Mouse (Mus musculus): ENCODE data around the gene Mob1a.

- TF ChIP-seq CTCF (IDR thresholded peaks at IDR 0.05): no peak
- TF ChIP-seq POLR2A (IDR thresholded peaks at IDR 0.05; ENCODE audit: insufficient read depth, low read depth, low read length): no peak
- TF ChIP-seq EP300 (IDR thresholded peaks at IDR 0.05; ENCODE audit: insufficient read depth, low read depth, low read length): no peak
These were observed 13.3 kb upstream of the Mob1a start for GRCm38 (mm10) chr6:83312514-83312913.
